Mouse (Mus musculus) forebrain, embryonic 16.5 days (tissue): Measurements from ENCODE around the gene Lgi4. TPM values are rescaled to one million over a fixed set of nuclear protein-coding genes. Genes with fewer than 3 reads are reported as not detected.
A peak's percentile ranks its signal among the peaks of the same experiment; 100 is the strongest.

Source experiments
- ATAC-seq: fragments of 200-750 bp; cut with Nextera tagmentation; 2 replicates; pipeline ENCODE4 v1.8.0; 2017; ENCODE audit warnings: mild to moderate bottlenecking, moderate library complexity
- H3K27ac ChIP-seq: fragments of 300-500 bp; sonication (generic); 2 replicates; pipeline ENCODE4 v1.5.1; 2014; ENCODE audit warnings: low read length, control low read depth
- H3K27me3 ChIP-seq: fragments of 300-500 bp; sonication (generic); replicated peaks from 2 replicates; pipeline ENCODE4 v1.6.1; 2014; ENCODE audit warnings: low read length; ENCODE audit not compliant: control insufficient read depth, insufficient read depth
- H3K36me3 ChIP-seq: fragments of 300-500 bp; sonication (generic); 2 replicates; pipeline ENCODE4 v1.6.1; 2014; ENCODE audit not compliant: control insufficient read depth, insufficient read depth
- H3K4me1 ChIP-seq: fragments of 300-500 bp; sonication (generic); replicated peaks from 2 replicates; pipeline ENCODE4 v1.6.1; 2014; ENCODE audit warnings: low read length; ENCODE audit not compliant: control insufficient read depth, insufficient read depth
- H3K4me2 ChIP-seq: fragments of 300-500 bp; sonication (generic); 2 replicates; pipeline ENCODE4 v1.6.1; 2014; ENCODE audit warnings: mild to moderate bottlenecking, low read length, control low read depth
- H3K4me3 ChIP-seq: fragments of 300-500 bp; sonication (generic); replicated peaks from 2 replicates; pipeline ENCODE4 v1.5.1; 2014; ENCODE audit warnings: mild to moderate bottlenecking, low read length, control low read depth
- H3K9ac ChIP-seq: fragments of 300-500 bp; sonication (generic); replicated peaks from 2 replicates; pipeline ENCODE4 v1.6.1; 2014; ENCODE audit warnings: low read depth, low read length, control low read depth
- H3K9me3 ChIP-seq: fragments of 300-500 bp; sonication (generic); 2 replicates; pipeline ENCODE4 v1.6.1; 2016; ENCODE audit warnings: low read length; ENCODE audit not compliant: control insufficient read depth
- WGBS: fragments of 180-500 bp; shearing (Covaris S2); extraction: QIAGEN DNeasy Blood & Tissue Kit; methylation state at CpG from one replicate; pipeline ENCODE4 v1.1.7; 2014; 5-methylcytosine and 5-hydroxymethylcytosine counted together
- polyA plus RNA-seq: library from polyadenylated mRNA; unstranded; fragments of >200 nt; fragmentation: Nextera tagmentation; extraction: Ambion mirVana; gene quantifications from 2 replicates; pipeline ENCODE4 v1.2.1, GENCODE M21; 2015

Gene Lgi4
- polyA plus RNA-seq, 1 experiment from 2014 or later: 0.20 TPM

DNA sequence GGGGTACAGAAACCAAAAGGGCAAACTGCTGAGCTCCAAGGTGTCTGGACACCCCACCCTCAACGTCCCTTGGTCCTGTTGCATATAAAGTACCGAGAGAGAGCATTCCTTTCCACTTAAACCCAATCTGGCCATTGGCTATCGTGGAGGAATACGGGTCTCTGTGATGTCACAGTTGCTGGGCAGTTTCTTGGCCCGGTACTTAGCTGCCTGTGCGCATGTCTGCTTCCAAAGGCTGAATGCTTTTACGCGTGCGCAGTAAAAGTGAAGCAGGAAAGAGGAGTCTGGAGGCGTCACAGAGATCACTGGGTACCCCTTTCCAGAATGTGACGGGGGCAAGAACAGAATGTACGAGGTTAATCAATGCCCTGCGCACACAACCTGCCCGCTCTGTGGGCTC lies 10.3 kb downstream of the Lgi4 start:
- no peak overlapping the region for H3K9ac ChIP-seq
- no peaks in the 10 kb centered on the region for H3K27me3 ChIP-seq
- no peaks in the 10 kb centered on the region for H3K36me3 ChIP-seq
- no peak overlapping the region for H3K27ac ChIP-seq
- no peaks in the 10 kb centered on the region for H3K4me1 ChIP-seq
- H3K4me2 ChIP-seq: no peak overlapping the region
- no peaks in the 10 kb centered on the region for H3K9me3 ChIP-seq
- H3K4me3 ChIP-seq: no peak overlapping the region
- ATAC-seq: no peak
- 87% methylated on average over 14 of the region's 14 CpGs for whole genome bisulfite sequencing

DNA sequence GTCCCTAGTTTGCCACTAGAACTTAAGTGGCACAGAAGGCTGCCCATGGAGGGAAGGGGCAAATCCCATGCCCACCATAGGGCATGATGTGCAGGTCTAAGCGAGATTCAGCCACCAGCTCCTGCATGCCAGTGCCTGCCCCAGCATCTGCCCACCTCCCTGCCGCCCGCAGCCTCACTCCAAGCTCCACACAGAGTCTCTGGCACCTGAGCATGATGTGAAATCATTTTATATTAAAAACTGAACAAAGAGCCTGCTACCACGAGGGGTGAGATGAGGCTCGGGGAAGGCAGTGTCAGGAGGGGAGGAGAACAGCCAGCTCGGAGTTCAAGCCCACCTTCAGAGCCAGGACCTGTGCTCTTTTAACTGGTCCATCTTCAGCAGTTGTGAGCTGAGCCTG lies 11.2 kb downstream of the Lgi4 start:
- Histone ChIP-seq H3K27me3 (no peaks in the 10 kb centered on the region), H3K9me3 (no peaks in the 10 kb centered on the region), H3K4me2 (no peak overlapping the region), H3K4me1 (no peaks in the 10 kb centered on the region), H3K27ac (no peak overlapping the region), H3K9ac (no peak overlapping the region), H3K36me3 (no peaks in the 10 kb centered on the region), H3K4me3 (no peak overlapping the region)
- 81% methylated on average over 6 of the region's 6 CpGs for whole genome bisulfite sequencing
- no peak for ATAC-seq

DNA sequence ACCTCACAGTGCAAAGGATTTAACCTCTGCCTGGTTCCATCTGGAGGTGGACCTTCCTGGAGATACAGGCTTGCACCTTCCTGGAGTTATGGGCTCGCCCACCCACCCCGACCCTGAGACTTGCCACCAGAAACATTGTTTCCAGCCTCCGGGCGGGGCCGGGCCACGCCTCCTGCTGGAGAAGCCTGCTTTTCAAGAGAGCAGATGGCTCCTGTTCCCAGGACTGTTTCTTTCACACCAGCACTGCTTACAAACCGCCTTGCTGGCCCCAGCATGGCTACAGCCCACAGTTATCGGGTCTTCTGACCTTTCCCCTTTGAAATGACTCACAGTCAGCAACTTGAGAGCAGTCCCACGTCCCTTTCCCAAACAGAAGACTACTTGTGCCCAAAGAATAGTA lies 13.2 kb downstream of the Lgi4 start:
- no peak overlapping the region for H3K9ac ChIP-seq
- no peak overlapping the region for H3K4me3 ChIP-seq
- H3K27me3 ChIP-seq: no peaks in the 10 kb centered on the region
- no peaks in the 10 kb centered on the region for H3K4me1 ChIP-seq
- WGBS: 64% methylated on average over 9 of the region's 9 CpGs
- H3K36me3 ChIP-seq: no peaks in the 10 kb centered on the region
- H3K4me2 ChIP-seq: no peak overlapping the region
- no peak for ATAC-seq
- H3K9me3 ChIP-seq: no peaks in the 10 kb centered on the region
- no peak overlapping the region for H3K27ac ChIP-seq

DNA sequence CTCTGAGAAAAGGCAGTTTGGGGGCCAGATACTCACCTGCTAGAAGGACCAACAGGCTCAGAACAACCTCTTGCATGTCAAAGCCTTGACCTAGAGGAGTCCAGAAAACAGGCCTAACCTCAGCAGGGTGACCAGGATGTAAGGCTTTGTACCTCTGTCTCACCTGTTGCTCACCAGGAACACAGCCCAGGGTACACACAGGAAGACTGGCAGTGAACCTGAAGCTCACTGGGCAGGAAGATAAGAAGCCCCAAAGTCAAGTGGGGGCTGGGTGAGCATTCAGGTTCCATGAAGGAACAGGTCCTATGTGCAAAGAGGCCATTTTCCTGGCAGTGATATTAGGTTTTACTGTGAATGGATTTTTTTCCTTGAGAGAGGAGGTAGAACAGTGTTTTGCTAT lies 14.4 kb downstream of the Lgi4 start:
- Histone ChIP-seq H3K27ac (no peak overlapping the region), H3K9ac (no peak overlapping the region), H3K9me3 (no peaks in the 10 kb centered on the region), H3K4me1 (no peaks in the 10 kb centered on the region), H3K27me3 (no peaks in the 10 kb centered on the region), H3K4me2 (no peak overlapping the region), H3K36me3 (no peaks in the 10 kb centered on the region), H3K4me3 (no peak overlapping the region)
- ATAC-seq: no peak

DNA sequence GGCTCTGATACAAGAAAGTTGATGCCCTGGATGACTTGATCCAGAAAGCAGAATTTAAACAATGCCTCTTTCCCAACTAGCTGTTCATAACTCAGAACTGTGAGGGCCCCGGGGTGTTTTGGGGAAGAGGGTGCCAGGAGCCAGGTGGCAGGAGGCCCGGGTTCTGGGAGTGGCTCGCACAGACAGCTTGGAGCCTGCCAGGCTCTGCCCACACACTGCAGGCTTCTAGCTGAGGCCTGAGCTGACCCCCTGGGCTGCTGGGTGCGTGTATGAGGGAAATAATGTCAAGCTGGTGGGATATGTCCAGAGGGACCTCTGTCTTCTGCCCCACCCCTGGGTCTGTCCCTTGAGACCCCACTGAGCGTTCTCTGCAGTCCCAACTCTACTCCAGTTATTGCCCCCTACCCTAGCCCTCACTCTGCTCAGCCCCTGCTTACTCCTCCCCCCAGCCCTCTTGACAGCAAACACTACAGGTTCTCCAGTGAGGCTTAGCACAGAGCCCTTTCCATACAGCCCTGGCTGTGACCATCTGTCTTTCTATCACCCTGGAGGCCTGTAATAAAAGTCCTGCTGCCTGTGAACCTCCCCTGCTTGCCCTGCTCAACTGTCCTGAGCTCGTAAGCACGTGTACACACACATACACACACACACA lies 15.0 kb downstream of the Lgi4 start:
- H3K27me3 ChIP-seq: no peaks in the 10 kb centered on the region
- WGBS: 79% methylated on average over 7 of the region's 7 CpGs
- ATAC-seq: no peak
- H3K4me3 ChIP-seq: no peak overlapping the region
- no peaks in the 10 kb centered on the region for H3K36me3 ChIP-seq
- H3K4me2 ChIP-seq: no peak overlapping the region
- no peaks in the 10 kb centered on the region for H3K4me1 ChIP-seq
- H3K9ac ChIP-seq: no peak overlapping the region
- no peaks in the 10 kb centered on the region for H3K9me3 ChIP-seq
- no peak overlapping the region for H3K27ac ChIP-seq

DNA sequence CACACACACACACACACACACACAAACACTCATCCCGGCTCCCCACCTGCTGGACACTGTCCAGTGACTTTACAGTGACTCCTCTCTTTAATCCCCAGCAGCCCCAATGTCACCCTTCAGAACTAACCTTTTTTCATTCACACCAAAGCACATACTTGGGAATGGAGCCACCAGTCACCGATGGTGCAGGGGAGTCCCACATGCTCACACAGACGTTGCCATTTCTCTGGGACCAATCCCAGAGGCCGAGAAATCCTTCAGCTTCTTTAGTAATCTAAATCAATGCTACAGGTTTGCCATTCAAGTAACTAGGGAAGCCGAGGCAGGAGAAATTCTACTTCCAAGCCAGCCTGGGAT lies 15.5 kb downstream of the Lgi4 start:
- WGBS: 66% methylated on average over 5 of the region's 5 CpGs
- Histone ChIP-seq H3K4me2 (no peak overlapping the region), H3K27ac (no peak overlapping the region), H3K4me3 (no peak overlapping the region), H3K9ac (no peak overlapping the region), H3K9me3 (no peaks in the 10 kb centered on the region), H3K36me3 (no peaks in the 10 kb centered on the region), H3K4me1 (no peaks in the 10 kb centered on the region), H3K27me3 (no peaks in the 10 kb centered on the region)
- no peak for ATAC-seq

DNA sequence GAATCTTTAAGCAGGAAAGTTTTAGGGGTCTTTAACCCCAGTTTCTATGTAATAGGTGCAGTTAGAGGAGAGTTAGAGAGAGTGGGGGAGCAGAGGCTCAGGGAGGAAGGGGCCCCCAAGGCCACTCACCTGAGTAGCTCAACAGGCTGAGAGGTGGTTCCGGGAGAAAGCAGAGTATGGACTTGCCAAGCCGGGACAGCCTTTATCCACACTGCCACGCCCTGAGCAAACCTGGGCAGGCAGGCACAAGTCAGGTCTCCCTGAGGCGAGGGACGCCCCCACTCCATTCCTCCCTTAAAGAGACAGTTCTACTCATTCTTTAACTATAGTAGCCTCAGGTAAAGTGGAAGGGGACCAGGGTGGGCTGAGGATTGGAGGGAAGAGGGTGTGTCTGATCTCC lies 17.4 kb downstream of the Lgi4 start, which contains the start of gene Fxyd3:
Gene Fxyd3 (minus strand): TSS at position 213 of the 400 bp plus-strand sequence.
- Histone ChIP-seq H3K4me3 (no peak within 1 kb of the TSS), H3K27ac (no peak within 1 kb of the TSS), H3K9ac (no peak within 1 kb of the TSS), H3K4me1 (no peaks in the 10 kb centered on the region), H3K9me3 (no peaks in the 10 kb centered on the region), H3K4me2 (no peak within 1 kb of the TSS), H3K36me3 (no peaks in the 10 kb centered on the region), H3K27me3 (no peaks in the 10 kb centered on the region)
- 57% methylated on average over 5 of the region's 5 CpGs for WGBS
- ATAC-seq: no peak

DNA sequence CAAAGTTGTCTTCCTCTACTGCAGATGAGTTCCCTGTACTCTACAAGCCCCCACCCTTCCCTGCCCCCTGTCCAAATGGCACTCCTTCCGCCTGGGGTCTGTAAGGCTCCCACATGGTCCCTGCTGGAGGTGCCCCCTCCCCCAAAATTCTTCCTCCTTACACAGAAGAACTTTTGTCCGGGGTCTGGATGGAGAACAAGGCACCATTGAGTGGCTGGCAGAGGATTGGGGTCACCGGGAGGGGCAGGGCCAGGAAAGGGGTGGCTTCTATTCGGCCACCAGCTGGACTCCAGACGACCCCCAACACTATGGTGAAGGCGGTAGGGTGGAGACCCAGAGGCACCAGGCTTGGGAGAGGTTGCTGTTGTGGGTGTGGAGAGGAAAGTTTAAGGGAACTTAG lies 18.3 kb downstream of the Lgi4 start:
- Histone ChIP-seq H3K27me3 (no peaks in the 10 kb centered on the region), H3K36me3 (no peaks in the 10 kb centered on the region), H3K9me3 (no peaks in the 10 kb centered on the region), H3K9ac (no peak overlapping the region), H3K27ac (no peak overlapping the region), H3K4me2 (no peak overlapping the region), H3K4me3 (no peak overlapping the region), H3K4me1 (no peaks in the 10 kb centered on the region)
- WGBS: 44% methylated on average over 6 of the region's 6 CpGs
- peak; percentile 45 for ATAC-seq

DNA sequence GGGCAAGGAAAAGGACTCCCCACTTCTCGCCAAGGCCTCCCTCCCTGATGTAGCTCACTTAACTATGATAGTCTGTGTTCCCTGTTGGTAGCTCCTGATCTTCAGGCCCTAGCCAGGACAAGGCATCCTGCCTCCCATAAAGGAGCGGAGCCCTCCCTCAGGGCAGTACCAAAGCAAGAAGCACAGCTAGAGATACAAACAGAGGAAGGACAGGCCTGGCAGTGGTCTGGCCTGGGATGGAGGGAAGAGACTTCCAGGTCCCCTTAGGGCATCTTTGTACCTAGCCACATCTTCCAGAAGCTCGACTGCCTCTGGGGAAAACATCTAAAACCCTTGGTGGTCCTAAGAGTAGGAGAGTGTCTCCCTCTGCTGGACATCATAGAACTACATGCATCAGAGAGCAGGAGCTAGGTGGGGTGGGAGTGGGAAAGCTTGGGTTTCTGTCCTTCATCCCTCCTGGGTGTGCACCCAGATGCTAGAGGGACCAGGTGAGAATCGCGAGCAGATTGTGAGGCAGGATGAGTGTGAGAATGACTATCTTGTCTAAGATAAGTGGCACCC lies 18.8 kb downstream of the Lgi4 start:
- H3K4me2 ChIP-seq: no peak overlapping the region
- 42% methylated on average over 5 of the region's 5 CpGs for WGBS
- no peaks in the 10 kb centered on the region for H3K4me1 ChIP-seq
- H3K27me3 ChIP-seq: no peaks in the 10 kb centered on the region
- H3K4me3 ChIP-seq: no peak overlapping the region
- H3K27ac ChIP-seq: no peak overlapping the region
- H3K36me3 ChIP-seq: no peaks in the 10 kb centered on the region
- no peak overlapping the region for H3K9ac ChIP-seq
- ATAC-seq: peak; percentile 43; the same call in 1 of the 2 replicates
- H3K9me3 ChIP-seq: no peaks in the 10 kb centered on the region

DNA sequence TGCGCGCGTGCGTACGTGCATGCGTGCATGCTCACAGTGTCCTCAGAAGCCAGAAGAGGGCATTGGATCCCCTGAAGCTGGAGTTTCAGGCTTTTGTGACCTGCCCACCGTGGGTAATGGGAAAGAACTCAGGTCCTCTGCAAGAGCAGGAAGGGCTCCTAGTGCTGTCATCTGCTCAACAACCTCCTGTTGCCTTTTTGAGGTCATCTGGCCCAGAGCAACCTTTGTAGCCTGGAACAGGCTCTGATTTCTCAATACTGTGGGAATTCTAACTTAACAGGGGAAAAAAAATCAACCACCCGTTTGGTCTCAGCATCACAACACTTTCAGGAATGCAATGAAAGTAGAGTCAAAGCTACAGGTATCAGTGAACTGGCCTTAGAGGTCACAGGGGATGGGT lies 20.5 kb downstream of the Lgi4 start:
- no peaks in the 10 kb centered on the region for H3K27me3 ChIP-seq

More for the DNA sequence above, 20.5 kb downstream of the Lgi4 start:
- Histone ChIP-seq H3K9ac (no peak overlapping the region), H3K27ac (no peak overlapping the region), H3K36me3 (no peaks in the 10 kb centered on the region), H3K4me2 (no peak overlapping the region), H3K4me3 (no peak overlapping the region), H3K4me1 (no peaks in the 10 kb centered on the region), H3K9me3 (no peaks in the 10 kb centered on the region)
- no peak for ATAC-seq
- WGBS: 92% methylated on average over 8 of the region's 8 CpGs
